Mouse (Mus musculus) CD4-positive, CD25-positive, alpha-beta regulatory T cell (primary cell): Measurements from ENCODE around the gene Nol12. TPM values are rescaled to one million over a fixed set of nuclear protein-coding genes. Genes with fewer than 3 reads are reported as not detected.

Experiments used
- polyA plus RNA-seq: library from polyadenylated mRNA; unstranded; fragments of 100-300 nt; shearing (Covaris generic); gene quantifications from one replicate; pipeline ENCODE4 v1.2.1, GENCODE M21; 2017

Nol12 gene
- polyA plus RNA-seq: 48.6 TPM

DNA sequence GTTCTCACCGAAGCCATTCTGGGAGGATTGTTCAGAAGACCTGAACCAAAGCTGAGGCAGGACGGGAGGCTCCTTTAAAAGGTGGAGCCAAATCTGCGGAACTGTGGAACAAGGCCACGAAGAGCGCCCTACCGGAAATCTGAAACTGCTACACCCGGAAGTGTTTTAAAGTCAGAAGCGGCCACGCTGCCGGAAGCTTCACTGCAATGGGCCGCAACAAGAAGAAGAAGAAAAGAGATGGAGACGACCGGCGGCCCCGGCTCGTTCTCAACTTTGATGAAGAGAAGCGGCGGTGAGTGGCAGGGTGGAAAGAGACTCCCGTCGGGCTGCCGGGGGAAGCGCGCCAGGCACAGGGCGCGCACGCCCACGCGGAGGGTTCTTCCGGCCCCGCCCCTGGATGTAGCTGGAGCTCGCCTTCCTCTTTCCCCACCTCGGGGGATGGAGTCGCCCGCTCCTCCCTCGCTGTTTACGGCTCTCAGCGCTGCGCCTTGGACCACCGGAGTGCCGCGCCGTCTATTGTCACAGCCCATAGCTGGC lies at the start of gene Nol12:
Nol12 (plus strand) TSS at position 150 of the 537 bp plus-strand sequence.

DNA sequence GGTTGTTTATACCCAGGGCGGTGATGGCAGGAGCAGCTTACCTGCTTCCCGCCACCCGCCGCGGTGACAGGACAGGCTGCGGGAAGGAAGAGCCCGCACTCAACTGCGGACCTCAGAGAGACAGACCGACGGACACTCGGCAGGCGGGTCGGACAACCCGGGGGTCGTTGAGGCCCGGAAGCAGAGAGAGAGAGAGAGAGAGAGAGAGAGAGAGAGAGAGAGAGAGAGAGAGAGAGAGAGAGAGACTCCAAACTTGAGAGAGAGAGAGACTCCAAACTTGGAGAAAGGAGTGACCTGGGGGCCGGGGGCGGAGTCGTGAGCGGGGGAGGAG lies 35.4 kb upstream of the Nol12 start, which contains the start of gene Gm49510:
Gm49510 (plus strand) TSS at position 259 of the 331 bp plus-strand sequence.

DNA sequence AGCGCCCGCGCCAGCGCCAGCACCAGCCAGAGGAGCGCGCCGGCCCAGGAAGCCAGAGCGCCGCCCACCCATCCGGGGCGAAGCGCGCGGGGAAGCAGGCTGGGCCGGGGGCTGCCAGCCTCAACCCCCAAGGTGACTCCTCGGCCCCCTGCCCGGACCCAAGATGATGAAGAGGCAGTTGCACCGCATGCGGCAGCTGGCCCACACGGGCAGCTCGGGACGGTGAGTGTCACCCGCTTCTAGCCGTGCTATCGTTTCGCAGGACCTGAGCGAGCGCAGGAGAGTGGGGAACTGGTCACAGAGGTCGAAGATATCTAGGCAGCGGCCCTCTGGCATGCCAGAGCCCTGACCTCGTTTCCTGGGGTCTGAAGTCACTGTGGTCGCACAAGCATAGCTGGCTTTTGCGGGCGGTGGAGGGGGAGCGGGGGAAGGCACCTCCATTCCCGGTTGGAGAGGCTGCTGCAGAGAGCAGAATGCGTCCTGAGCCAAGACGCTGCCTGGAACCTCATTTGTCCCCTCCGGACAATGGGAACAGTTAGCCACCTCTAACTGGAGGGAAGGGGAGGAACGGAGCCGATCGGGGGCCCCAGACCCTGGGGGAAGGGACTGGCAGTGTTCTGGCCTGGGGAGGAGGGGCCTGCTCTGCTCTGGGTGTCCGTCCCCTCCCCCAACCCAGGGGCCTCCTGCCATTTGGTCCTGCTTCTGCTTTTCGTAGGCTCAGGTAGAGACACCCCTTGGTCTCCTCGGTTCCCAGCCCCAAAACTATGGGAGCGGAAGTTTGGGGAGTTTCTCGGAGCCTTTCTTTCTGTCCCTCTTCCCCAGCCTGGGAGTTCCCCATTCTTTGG lies 34.8 kb upstream of the Nol12 start, which contains the start of gene Sh3bp1:
Sh3bp1 (plus strand) TSS at position 29 of the 845 bp plus-strand sequence.

GRCm38 (mm10) chr15:78913632-78914090 lies 21.1 kb upstream of the Nol12 start, which contains the start of gene Pdxp:
TSS of gene Pdxp (plus strand) at chr15:78913919.

GRCm38 (mm10) chr15:78926021-78926919 lies 8.5 kb upstream of the Nol12 start, which contains the start of gene Lgals1:
TSS of gene Lgals1 (plus strand) at chr15:78926725.

GRCm38 (mm10) chr15:78947657-78948056 lies 12.9 kb downstream of the Nol12 start, which contains the start of gene Triobp:
TSS of gene Triobp (plus strand) at chr15:78947724.

Other genes with a start within 250 kb of the Nol12 start
- 0.04 TPM for gene Elfn2, start 216.2 kb upstream of the Nol12 start, polyA plus RNA-seq
- 156 TPM for gene Mfng, start 161.5 kb upstream of the Nol12 start, polyA plus RNA-seq
- 0.12 TPM for gene Card10, start 131.9 kb upstream of the Nol12 start, polyA plus RNA-seq
- gene Cdc42ep1, start 92.3 kb upstream of the Nol12 start, polyA plus RNA-seq: not detected
- not detected for gene Lgals2, start 79.4 kb upstream of the Nol12 start, polyA plus RNA-seq
- 74.6 TPM for gene Gga1, start 57.7 kb upstream of the Nol12 start, polyA plus RNA-seq
- 0.39 TPM for gene Gm49510, start 35.3 kb upstream of the Nol12 start, polyA plus RNA-seq
- gene Sh3bp1, start 35.2 kb upstream of the Nol12 start, polyA plus RNA-seq: 238 TPM
- 28.4 TPM for gene Pdxp, start 21.0 kb upstream of the Nol12 start, polyA plus RNA-seq
- 284 TPM for gene Lgals1, start 8.2 kb upstream of the Nol12 start, polyA plus RNA-seq
- gene Triobp, start 12.8 kb downstream of the Nol12 start, polyA plus RNA-seq: 92.1 TPM
- gene H1f0, start 93.5 kb downstream of the Nol12 start, polyA plus RNA-seq: 83.9 TPM
- gene Galr3, start 107.0 kb downstream of the Nol12 start, polyA plus RNA-seq: 1.2 TPM
- gene Ankrd54, start 128.0 kb downstream of the Nol12 start, polyA plus RNA-seq: 59.7 TPM
- gene Eif3l, start 140.2 kb downstream of the Nol12 start, polyA plus RNA-seq: 155 TPM
- 45.8 TPM for gene Micall1, start 174.0 kb downstream of the Nol12 start, polyA plus RNA-seq
- 141 TPM for gene Polr2f, start 206.1 kb downstream of the Nol12 start, polyA plus RNA-seq
- 1.8 TPM for gene 1700088E04Rik, start 206.3 kb downstream of the Nol12 start, polyA plus RNA-seq
- gene Sox10, start 230.3 kb downstream of the Nol12 start, polyA plus RNA-seq: not detected